Mouse (Mus musculus): ENCODE measurements around the gene Nrxn1. TPM values are rescaled to one million over a fixed set of nuclear protein-coding genes. Genes with fewer than 3 reads are reported as not detected.

The Nrxn1 gene
- total RNA-seq, 1 experiment from 2014 or later = 10.4 TPM

- DNase-seq = no peak
Measured at GRCm38 (mm10) chr17:90079003-90079402, 1013.9 kb downstream of the Nrxn1 start.

- DNase-seq = peak; percentile 13
Measured at GRCm38 (mm10) chr17:90078488-90078887, 1014.4 kb downstream of the Nrxn1 start.

- no peak for DNase-seq
Measured at GRCm38 (mm10) chr17:90062866-90063265, 1030.0 kb downstream of the Nrxn1 start.

- DNase-seq = no peak
Measured at GRCm38 (mm10) chr17:90060872-90061271, 1032.0 kb downstream of the Nrxn1 start.

- DNase-seq = no peak
Measured at GRCm38 (mm10) chr17:90060168-90060567, 1032.7 kb downstream of the Nrxn1 start.

GRCm38 (mm10) chr17:90059320-90060111, 1033.4 kb downstream of the Nrxn1 start:
- DNase-seq = no peak

GRCm38 (mm10) chr17:90054312-90054711, 1038.6 kb downstream of the Nrxn1 start:
- no peak for DNase-seq

- DNase-seq = no peak
Measured at GRCm38 (mm10) chr17:90039316-90039715, 1053.6 kb downstream of the Nrxn1 start.

GRCm38 (mm10) chr17:90032416-90032815, 1060.5 kb downstream of the Nrxn1 start:
- DNase-seq = no peak

- no peak for DNase-seq
Measured at GRCm38 (mm10) chr17:90016636-90017035, 1076.2 kb downstream of the Nrxn1 start.

- DNase-seq = no peak
Measured at GRCm38 (mm10) chr17:90011761-90012160, 1081.1 kb downstream of the Nrxn1 start.

GRCm38 (mm10) chr17:90007438-90008109, 1085.3 kb downstream of the Nrxn1 start:
- peak; percentile 3 for DNase-seq

- DNase-seq = no peak
Measured at GRCm38 (mm10) chr17:89990651-89991050, 1102.2 kb downstream of the Nrxn1 start.

Small RNA genes lying within 50 kb of the gene (microRNA-seq; reads per million reads assigned to microRNA genes)
- gene Gm24510 = 0 reads per million in 2 experiments
- 0 reads per million in 2 experiments for gene Gm27475
- 0 reads per million in 2 experiments for gene Gm47307
